Mouse (Mus musculus): ENCODE measurements around the gene Ssbp4.

GRCm38 (mm10) chr8:70607898-70608748 is 549 bp downstream of the Ssbp4 start:
- TF ChIP-seq POLR2A (IDR thresholded peaks at IDR 0.05; ENCODE audit: low read depth, low read length) (peak; percentile 48; the same call in 1 of the 2 replicates), CTCF (IDR thresholded peaks at IDR 0.05; ENCODE audit: extremely low read depth, insufficient read length, insufficient replicate concordance, low read depth, low read length) (no peak)
